Mouse (Mus musculus) embryonic fibroblast, embryonic 13.5 days (primary cell): ENCODE data around the gene Aym1.

ENCODE experiments used
- CTCF ChIP-seq: IDR thresholded peaks from 2 replicates; pipeline ENCODE4 v1.5.1; 2011; ENCODE audit warnings: mild to moderate bottlenecking, control low read depth, low read length, moderate library complexity, borderline replicate concordance; ENCODE audit not compliant: insufficient read depth
- POLR2A ChIP-seq: IDR thresholded peaks from 2 replicates; pipeline ENCODE4 v1.6.1; 2011; ENCODE audit warnings: low read depth, mild to moderate bottlenecking, control low read depth, low read length, moderate library complexity

- TF ChIP-seq POLR2A (no peak), CTCF (no peak)
These were observed 7.9 kb upstream of the Aym1 start for GRCm38 (mm10) chr5:113349226-113349625.
